Comparison of ENCODE assay signal across 8 mouse cellular contexts in genomic region chr11:61408184-61409027, GRCm38 (mm10). TPM values are rescaled to one million over a fixed set of nuclear protein-coding genes. Genes with fewer than 3 reads are reported as not detected.
DNase-seq lines count a peak whose midpoint lies in the region; ATAC-seq and TF ChIP-seq lines count a peak whose summit lies in the region.

No protein-coding gene starts in this region.

- WGBS in hindbrain, embryonic 13.5 days, result under 1% methylated on average over 62 of the region's 64 CpGs

- no peaks in the 10 kb centered on the region for H3K36me3 ChIP-seq in hindbrain, embryonic 13.5 days

- peak; percentile 55 for ATAC-seq in Patski
- ATAC-seq in hindbrain, embryonic 13.5 days (ENCODE audit: low FRiP score), result peak; percentile 95

- peak overlapping the region; percentile 87 for H3K9ac ChIP-seq in hindbrain, embryonic 13.5 days

- H3K4me3 ChIP-seq in hindbrain, embryonic 13.5 days, result peak overlapping the region; percentile 73

- in situ Hi-C loops in Patski (cut with MboI; ENCODE audit: low pct_unique_long_range_greater_than_20kb), result loop anchor here (10.0 kb wide), 1 partner anchor 304 kb away; no protein-coding TSS in a partner anchor

- H3K4me2 ChIP-seq in hindbrain, embryonic 13.5 days, result peak overlapping the region; percentile 55

- H3K9me3 ChIP-seq in hindbrain, embryonic 13.5 days, result no peaks in the 10 kb centered on the region

- H3K27ac ChIP-seq in hindbrain, embryonic 13.5 days, result peak overlapping the region; percentile 99

- no peak for TF ChIP-seq CTCF in Patski (IDR thresholded peaks at IDR 0.05)

- no peak for DNase-seq in Patski (ENCODE audit: low read depth, low spot score)
- DNase-seq in cerebellum, postnatal 10 days, result peak; percentile 91
- peak; percentile 67 to 70 for DNase-seq in frontal cortex, postnatal 25 days (ENCODE audit: low spot score in 2 of 2)
- DNase-seq in layer of hippocampus, postnatal 14 days (ENCODE audit: low spot score in 2 of 2), result peak; percentile 72 to 86
- peak; percentile 82 for DNase-seq in lung, postnatal 36 days
- DNase-seq in retina, adult 2 months (ENCODE audit: low read depth, low spot score), result peak; percentile 26
- peak; percentile 80 for DNase-seq in urinary bladder, adult 2 months (ENCODE audit: low spot score)

- POLR2A ChIA-PET in Patski (lab: Charles Lee), result no interaction called here

- no peaks in the 10 kb centered on the region for H3K27me3 ChIP-seq in Patski
- H3K27me3 ChIP-seq in hindbrain, embryonic 13.5 days, result no peaks in the 10 kb centered on the region

- CTCF ChIA-PET in Patski (lab: Charles Lee), result interaction anchor here (1.7 kb wide), 1 partner anchor 311 kb away, joined by 4 read pairs; no protein-coding TSS in a partner anchor

- peaks cover 6% of the 10 kb centered on the region for H3K4me1 ChIP-seq in hindbrain, embryonic 13.5 days (replicated peaks)

RNA-seq across cellular contexts. Expression of gene Slc47a1, which starts 30.3 kb away (rescaled TPM):
- polyA plus RNA-seq in Patski (2021), result 0.09 TPM
- polyA plus RNA-seq in hindbrain, embryonic 13.5 days (2015; fragmentation: Nextera tagmentation; extraction: Ambion mirVana), result 0.06 and 0.14 TPM in 2 replicates
- total RNA-seq in layer of hippocampus, postnatal 14 days (2021), result under 1 TPM; 0.83 to 0.93 TPM
- polyA plus RNA-seq in urinary bladder, adult 2 months (2012; rRNA removed), result 24.4 and 29.1 TPM in 2 replicates

RNA-seq across cellular contexts. Expression of gene Rnf112, which starts 45.5 kb away (rescaled TPM):
- not detected for polyA plus RNA-seq in Patski (2021)
- polyA plus RNA-seq in hindbrain, embryonic 13.5 days (2015; fragmentation: Nextera tagmentation; extraction: Ambion mirVana), result 12.2 and 13.6 TPM in 2 replicates
- 100 to 1,000 TPM; 328 to 329 TPM for total RNA-seq in layer of hippocampus, postnatal 14 days (2021)
- polyA plus RNA-seq in urinary bladder, adult 2 months (2012; rRNA removed), result 0.87 and 1.3 TPM in 2 replicates

Comparison
In these comparisons a context has a peak if more than half of its experiments do, and no peak if none do; other contexts are left out.
1. RNA of gene Slc47a1, which starts 30.3 kb away (polyA plus RNA-seq): 24.4 to 29.1 TPM in urinary bladder, adult 2 months; 0.09 TPM in Patski (single experiment) and 0.06 to 0.14 TPM in hindbrain, embryonic 13.5 days; every median in the first group is over 10 times any median in the second.